Mouse (Mus musculus) embryo, embryonic 11.5 days (tissue): ENCODE results near the gene Lamp5.

Experiments used
- DNase-seq: peaks from one replicate; pipeline ENCODE4 v3.0.0-alpha.2; 2012; ENCODE audit warnings: low read depth, low spot score

The Lamp5 gene

GRCm38 (mm10) chr2:136051688-136052289 lies at the start of gene Lamp5:
TSS of gene Lamp5 (plus strand) at chr2:136052239.
- no peak for DNase-seq

GRCm38 (mm10) chr2:136003836-136004235 lies 48.2 kb upstream of the Lamp5 start:
- no peak for DNase-seq

DNA sequence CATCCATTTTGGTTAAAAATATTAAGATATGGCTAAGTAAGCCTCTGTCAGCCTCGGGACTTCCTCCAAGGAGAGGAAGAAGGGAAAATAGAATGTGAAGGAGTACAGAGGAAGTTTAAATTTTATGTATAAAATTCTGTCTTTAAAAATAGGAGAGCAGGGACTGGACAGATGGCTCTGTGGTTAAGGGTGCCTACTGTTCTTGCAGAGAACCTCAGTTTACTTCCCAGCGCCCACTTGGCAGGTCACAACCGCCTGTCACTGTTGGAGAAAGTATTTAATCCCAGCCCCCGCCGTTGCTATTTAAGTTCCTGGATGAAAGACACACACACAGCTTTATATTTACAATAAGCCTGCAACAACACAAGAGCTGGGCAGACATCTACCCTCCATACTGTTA lies 45.8 kb upstream of the Lamp5 start:
- DNase-seq, result no peak

DNA sequence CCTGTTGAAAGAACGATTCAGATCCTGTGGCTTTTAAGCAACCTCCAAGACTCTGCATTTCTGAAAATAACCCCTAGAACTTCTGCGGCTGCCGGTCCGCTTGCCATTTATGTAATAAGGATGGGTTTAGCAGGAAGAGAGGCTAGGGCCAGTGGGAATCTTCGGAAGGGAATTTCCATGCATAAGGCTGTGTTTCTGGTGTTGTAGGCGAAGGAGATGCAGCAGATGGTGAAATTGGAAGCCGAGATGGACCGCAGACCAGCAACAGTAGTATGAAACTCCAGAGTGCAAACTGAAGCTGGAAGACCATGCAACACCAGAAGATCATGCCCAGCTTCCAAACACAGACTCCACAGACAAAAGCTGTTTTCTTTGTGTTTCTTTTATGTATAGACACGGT lies 39.3 kb upstream of the Lamp5 start:
- DNase-seq, result no peak

- no peak for DNase-seq
Measured at GRCm38 (mm10) chr2:136048464-136048863, 3.6 kb upstream of the Lamp5 start.

- no peak for DNase-seq
Measured at GRCm38 (mm10) chr2:136050793-136051615, 1.0 kb upstream of the Lamp5 start.

GRCm38 (mm10) chr2:136057861-136058331 lies 5.9 kb downstream of the Lamp5 start:
- no peak for DNase-seq

- no peak for DNase-seq
Measured at GRCm38 (mm10) chr2:136058398-136058797, 6.4 kb downstream of the Lamp5 start.

GRCm38 (mm10) chr2:136059029-136059669 lies 7.1 kb downstream of the Lamp5 start:
- no peak for DNase-seq

- DNase-seq, result no peak
Measured at GRCm38 (mm10) chr2:136064356-136064755, 12.3 kb downstream of the Lamp5 start.

- DNase-seq, result no peak
Measured at GRCm38 (mm10) chr2:136095978-136096377, 43.9 kb downstream of the Lamp5 start.

- DNase-seq, result no peak
Measured at GRCm38 (mm10) chr2:136097143-136097542, 45.1 kb downstream of the Lamp5 start.

GRCm38 (mm10) chr2:136107597-136107996 lies 55.6 kb downstream of the Lamp5 start:
- no peak for DNase-seq

GRCm38 (mm10) chr2:136108124-136109037 lies 56.3 kb downstream of the Lamp5 start:
- peak; percentile 37 for DNase-seq

GRCm38 (mm10) chr2:136109038-136109363 lies 57.0 kb downstream of the Lamp5 start:
- DNase-seq, result no peak

GRCm38 (mm10) chr2:136113374-136113773 lies 61.3 kb downstream of the Lamp5 start:
- no peak for DNase-seq

GRCm38 (mm10) chr2:136118006-136118405 lies 66.0 kb downstream of the Lamp5 start:
- no peak for DNase-seq
